Mouse (Mus musculus) CH12.LX (cell line): ENCODE data around the gene Hdac9. TPM values are rescaled to one million over a fixed set of nuclear protein-coding genes. Genes with fewer than 3 reads are reported as not detected.

Experiments used
- DNase-seq: peaks from one replicate; pipeline ENCODE4 v3.0.0-alpha.2; 2013; ENCODE audit errors: extremely low read depth
- H3K27ac ChIP-seq: 2 replicates; pipeline ENCODE4 v1.5.1; 2012; ENCODE audit warnings: low read depth, mild to moderate bottlenecking, control low read depth, moderate library complexity; ENCODE audit not compliant: insufficient read depth
- H3K27me3 ChIP-seq: replicated peaks from 2 replicates; pipeline ENCODE3; 2012; ENCODE audit warnings: inconsistent platforms
- H3K36me3 ChIP-seq, 2 experiments: replicated peaks in 1 of 2; 2 replicates each; pipeline versions ENCODE3 to v1.6.1; 2012; ENCODE audit warnings: inconsistent platforms in 1 of 2, low read length in 1 of 2, mild to moderate bottlenecking in 1 of 2, mixed read lengths in 1 of 2, moderate library complexity in 1 of 2; ENCODE audit not compliant: control insufficient read depth in 1 of 2, insufficient read depth in 1 of 2
- H3K4me1 ChIP-seq, 2 experiments: 2 replicates each; pipeline ENCODE4 v1.6.1; 2012; ENCODE audit warnings: inconsistent platforms in 1 of 2, moderate library complexity in 1 of 2; ENCODE audit not compliant: insufficient read depth in 2 of 2, control insufficient read depth in 1 of 2
- H3K4me2 ChIP-seq: 2 replicates; pipeline ENCODE4 v1.6.1; 2012; ENCODE audit warnings: low read depth, mild to moderate bottlenecking, control low read depth; ENCODE audit not compliant: poor library complexity, insufficient read depth, severe bottlenecking
- H3K4me3 ChIP-seq, 3 experiments: fragments of 150-350 bp in 1 of 3; sonication (generic) in 1 of 3; replicated peaks in 1 of 3; 2 replicates each; pipeline versions ENCODE3 to v1.5.1; 2011 to 2012; ENCODE audit warnings: low read depth in 2 of 3, low read length in 2 of 3, mild to moderate bottlenecking in 2 of 3, moderate library complexity in 2 of 3, control low read depth in 1 of 3, improper control_type of control experiment in 1 of 3, inconsistent platforms in 1 of 3, mixed read lengths in 1 of 3; ENCODE audit not compliant: poor library complexity in 1 of 3
- H3K79me2 ChIP-seq: replicated peaks from 2 replicates; pipeline ENCODE4 v1.6.1; 2012; ENCODE audit warnings: mild to moderate bottlenecking, moderate library complexity; ENCODE audit not compliant: control insufficient read depth, poor library complexity, insufficient read depth, severe bottlenecking; ENCODE audit errors: extremely low read depth
- H3K9ac ChIP-seq: 2 replicates; pipeline ENCODE4 v1.6.1; 2012; ENCODE audit warnings: low read depth, mild to moderate bottlenecking, control low read depth, moderate library complexity; ENCODE audit not compliant: insufficient read depth
- H3K9me3 ChIP-seq: replicated peaks from 2 replicates; pipeline ENCODE3; 2012; ENCODE audit warnings: low read length, inconsistent platforms, mixed read lengths
- BHLHE40 ChIP-seq: IDR thresholded peaks from 2 replicates; pipeline ENCODE4 v1.6.1; 2011; ENCODE audit warnings: mild to moderate bottlenecking, low read depth, low read length, improper control_type of control experiment
- CHD1 ChIP-seq: IDR thresholded peaks from 2 replicates; pipeline ENCODE4 v1.6.1; 2012; ENCODE audit warnings: low read depth, low read length, improper control_type of control experiment, inconsistent platforms
- MAFK ChIP-seq: IDR thresholded peaks from 2 replicates; pipeline ENCODE4 v1.6.1; 2011; ENCODE audit warnings: low read length, improper control_type of control experiment; ENCODE audit not compliant: insufficient replicate concordance
- MAZ ChIP-seq: IDR thresholded peaks from 2 replicates; pipeline ENCODE4 v1.6.1; 2012; ENCODE audit warnings: low read depth, mild to moderate bottlenecking, inconsistent platforms, low read length, improper control_type of control experiment, moderate library complexity
- PAX5 ChIP-seq: IDR thresholded peaks from 2 replicates; pipeline ENCODE4 v1.6.1; 2012; ENCODE audit warnings: low read length, inconsistent platforms, mixed read lengths
- RAD21 ChIP-seq: IDR thresholded peaks from 2 replicates; pipeline ENCODE4 v1.6.1; 2011; ENCODE audit warnings: low read depth, mild to moderate bottlenecking, low read length, improper control_type of control experiment, moderate library complexity
- RCOR1 ChIP-seq: conservative IDR thresholded peaks from 2 replicates; pipeline ENCODE4 v1.6.1; 2012; ENCODE audit warnings: low read depth, mild to moderate bottlenecking, inconsistent platforms, low read length, improper control_type of control experiment
- TBP ChIP-seq: conservative IDR thresholded peaks from 2 replicates; pipeline ENCODE4 v1.6.1; 2011; ENCODE audit warnings: low read depth, low read length, improper control_type of control experiment
- TCF12 ChIP-seq: IDR thresholded peaks from 2 replicates; pipeline ENCODE4 v1.6.1; 2014; ENCODE audit warnings: low read depth, mild to moderate bottlenecking, inconsistent platforms, low read length, improper control_type of control experiment
- UBTF ChIP-seq: IDR thresholded peaks from 2 replicates; pipeline ENCODE4 v1.6.1; 2012; ENCODE audit warnings: low read depth, mild to moderate bottlenecking, inconsistent platforms, low read length, improper control_type of control experiment, moderate library complexity
- USF1 ChIP-seq: IDR thresholded peaks from 2 replicates; pipeline ENCODE4 v1.6.1; 2014; ENCODE audit warnings: low read depth, mild to moderate bottlenecking, inconsistent platforms, low read length, improper control_type of control experiment
- ZC3H11A ChIP-seq: IDR thresholded peaks from 2 replicates; pipeline ENCODE4 v1.6.1; 2012; ENCODE audit warnings: low read depth, mild to moderate bottlenecking, inconsistent platforms, low read length, improper control_type of control experiment
- ZKSCAN1 ChIP-seq: IDR thresholded peaks from 2 replicates; pipeline ENCODE4 v1.6.1; 2012; ENCODE audit warnings: low read depth, inconsistent platforms, low read length, improper control_type of control experiment, borderline replicate concordance
- ZMIZ1 ChIP-seq: IDR thresholded peaks from 2 replicates; pipeline ENCODE4 v1.6.1; 2012; ENCODE audit warnings: low read depth, mild to moderate bottlenecking, inconsistent platforms, low read length, improper control_type of control experiment
- ZNF384 ChIP-seq: IDR thresholded peaks from 2 replicates; pipeline ENCODE4 v1.6.1; 2012; ENCODE audit warnings: low read depth, low read length, improper control_type of control experiment, inconsistent platforms
- dilution Hi-C: fragments of 300-500 bp; cut with MboI; formaldehyde crosslinking; loops from 2 replicates; pipeline ENCODE4 v1.14.3; 2020; ENCODE audit warnings: low sequenced_read_pairs; ENCODE audit not compliant: extremely low pct_unique_long_range_greater_than_20kb, extremely low pct_ligation_motif_present
- in situ Hi-C: fragments of 300-500 bp; cut with MboI; formaldehyde crosslinking; loops from 3 replicates; pipeline ENCODE4 v1.14.3; 2019; ENCODE audit warnings: low sequenced_read_pairs, low pct_ligation_motif_present, low pct_unique_long_range_greater_than_20kb, mixed read lengths
- polyA plus RNA-seq: library from polyadenylated mRNA; unstranded; fragments of >175 nt; gene quantifications from 2 replicates; pipeline ENCODE4 v1.2.1, GENCODE M21; 2012; ENCODE audit warnings: low read depth; ENCODE audit not compliant: insufficient read length
- total RNA-seq, 2 experiments: library from RNA; depleted of rRNA; stranded (reverse); fragments of 300-350 nt in 1 of 2; fragments of >200 nt in 1 of 2; gene quantifications; 2 replicates each; pipeline ENCODE4 v1.2.3; 2012 to 2014

Gene Hdac9
- total and polyA plus RNA-seq, 3 experiments, result 0.04 to 0.38 (median 0.17) TPM

DNA sequence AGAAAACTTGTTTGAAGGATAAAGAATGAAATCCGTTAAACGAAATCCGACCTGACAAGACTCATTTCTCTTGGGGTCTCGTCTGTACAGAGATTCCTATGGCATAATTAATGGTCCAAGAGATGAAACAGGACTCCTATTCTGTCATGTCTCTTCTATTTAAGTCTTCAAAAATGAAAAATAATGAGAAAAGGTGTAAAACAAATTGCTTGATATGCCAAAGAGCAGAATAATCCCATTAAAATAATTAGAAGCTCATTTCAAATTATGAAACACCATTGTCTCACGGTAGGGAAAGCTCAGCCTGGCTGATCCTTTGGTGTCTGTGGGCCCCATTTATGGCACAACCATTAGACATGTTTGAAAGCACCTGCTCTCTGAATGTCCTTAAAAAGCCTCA lies 142.8 kb downstream of the Hdac9 start:
- Histone ChIP-seq H3K9me3 (no peaks in the 10 kb centered on the region), H3K27me3 (no peaks in the 10 kb centered on the region), H3K4me1 (peaks cover 2 to 11% of the 10 kb centered on the region in 2 experiments; a peak in 3 of 4 replicates), H3K9ac (no peak overlapping the region), H3K36me3 (no peaks in the 10 kb centered on the region), H3K79me2 (no peaks in the 10 kb centered on the region), H3K4me2 (no peak overlapping the region), H3K4me3 (no peak overlapping the region), H3K27ac (no peak overlapping the region)
- dilution Hi-C loops (no loop called here), in situ Hi-C loops (no loop called here)
- DNase-seq, result no peak
- TF ChIP-seq MAFK (no peak), TBP (no peak), ZC3H11A (no peak)

GRCm38 (mm10) chr12:34767226-34767775 lies 149.6 kb downstream of the Hdac9 start:
- dilution Hi-C loops, result no loop called here
- in situ Hi-C loops, result no loop called here
- Histone ChIP-seq H3K9me3 (no peaks in the 10 kb centered on the region), H3K4me1 (peaks cover 0 to 4% of the 10 kb centered on the region in 2 experiments; a peak in 1 of 4 replicates), H3K9ac (no peak overlapping the region), H3K36me3 (no peaks in the 10 kb centered on the region), H3K27ac (no peak overlapping the region), H3K27me3 (no peaks in the 10 kb centered on the region), H3K79me2 (no peaks in the 10 kb centered on the region), H3K4me3 (no peak overlapping the region), H3K4me2 (no peak overlapping the region)
- TF ChIP-seq TCF12 (no peak), RCOR1 (no peak), USF1 (no peak), ZMIZ1 (no peak), CHD1 (no peak), ZKSCAN1 (no peak), BHLHE40 (no peak), MAZ (no peak), PAX5 (no peak), TBP (no peak), ZNF384 (no peak), RAD21 (no peak), UBTF (no peak), MAFK (no peak)
- DNase-seq, result no peak
